Mouse (Mus musculus): ENCODE results near the gene Cyp2s1. TPM values are rescaled to one million over a fixed set of nuclear protein-coding genes. Genes with fewer than 3 reads are reported as not detected.
"Not testable (repeated sequence)": the region's sequence is repeated elsewhere in the genome, so short reads cannot be mapped to it uniquely, and the experiment has no call there.

Gene Cyp2s1
- polyA plus RNA-seq, 1 experiment from 2014 or later = 1.8 TPM

DNA sequence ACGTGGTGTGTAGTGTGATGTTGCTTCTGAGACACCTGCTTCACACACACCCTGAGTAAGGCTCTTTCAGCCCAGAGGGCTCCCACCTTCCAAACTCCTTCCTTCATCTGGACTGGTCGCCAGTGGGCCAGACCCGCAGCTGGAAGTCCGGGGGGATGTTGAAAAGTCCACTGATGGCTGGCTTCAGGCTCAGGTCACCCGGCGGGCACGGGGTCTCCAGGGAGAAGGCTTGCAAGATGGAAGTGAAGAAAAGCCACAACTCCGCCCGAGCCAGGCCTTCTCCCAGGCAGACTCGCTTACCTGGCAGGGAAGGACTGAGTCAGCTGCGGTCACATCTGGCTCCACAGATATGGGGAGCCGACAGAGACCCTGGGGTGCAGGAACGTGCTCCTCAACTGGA, 13.3 kb downstream of the Cyp2s1 start:
- H3K27me3 ChIP-seq = 0 out of 2 replicates have a peak, but pooled peaks cover 4% of the 10 kb centered on the region
- H3K4me3 ChIP-seq = no peak overlapping the region
- H3K4me1 ChIP-seq = peaks cover 9% of the 10 kb centered on the region; the same call in 1 of the 2 replicates
- WGBS = 73% methylated on average over 13 of the region's 13 CpGs
- H3K9ac ChIP-seq = no peak overlapping the region
- 0 out of 2 replicates have a peak, but pooled peaks cover 2% of the 10 kb centered on the region for H3K9me3 ChIP-seq (replicated peaks)
- H3K36me3 ChIP-seq = no peaks in the 10 kb centered on the region
- no peak overlapping the region for H3K4me2 ChIP-seq (replicated peaks)
- no peak overlapping the region for H3K27ac ChIP-seq
- ATAC-seq (ENCODE audit: low FRiP score) = no peak

DNA sequence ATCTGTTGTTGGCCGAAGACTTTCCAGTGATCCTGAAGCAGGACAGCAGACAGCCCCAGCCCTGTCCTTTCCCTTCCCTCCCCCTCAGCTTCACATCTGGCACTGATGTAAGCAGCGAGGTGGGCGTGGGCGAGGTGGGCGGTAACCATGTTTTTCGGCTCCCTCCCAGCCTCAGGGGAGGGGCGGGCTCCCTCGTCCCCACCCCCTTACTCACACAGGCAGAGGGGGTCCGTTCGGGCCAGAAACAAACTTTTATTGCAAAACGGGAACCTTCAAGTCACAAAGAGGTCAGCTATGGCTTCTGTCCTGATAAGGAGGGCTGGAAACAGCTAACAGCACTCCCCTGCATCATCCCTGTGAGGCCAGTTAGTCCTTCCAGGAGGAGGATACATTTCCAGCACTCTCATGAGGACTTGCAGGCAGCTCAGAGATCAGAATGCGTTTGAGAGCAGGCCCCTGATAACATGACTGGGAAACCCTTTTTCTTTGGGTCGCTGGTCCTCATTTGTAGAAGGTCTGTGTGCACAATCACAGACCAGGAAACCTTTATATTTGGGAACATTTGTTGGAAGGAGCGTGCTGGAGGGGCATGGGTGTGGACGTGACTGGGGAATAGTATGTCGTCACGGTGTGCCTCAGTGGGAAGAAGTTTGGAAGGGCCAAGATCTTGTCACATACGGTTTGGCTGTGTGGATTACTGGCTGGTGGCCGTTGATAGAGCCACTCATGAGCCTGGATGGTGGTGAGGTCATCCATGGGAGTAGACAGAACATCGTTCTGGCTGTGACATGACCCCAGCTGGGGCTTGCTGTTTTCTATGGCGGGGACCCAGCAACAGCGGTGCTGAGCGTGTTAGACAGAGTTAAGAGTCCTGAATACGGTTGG, 14.2 kb downstream of the Cyp2s1 start:
- Histone ChIP-seq H3K9me3 (replicated peaks) (0 out of 2 replicates have a peak, but pooled peaks cover 3% of the 10 kb centered on the region), H3K4me2 (replicated peaks) (peak overlapping the region; percentile 31), H3K4me1 (peaks cover 9% of the 10 kb centered on the region; the same call in 1 of the 2 replicates), H3K27me3 (0 out of 2 replicates have a peak, but pooled peaks cover 4% of the 10 kb centered on the region), H3K9ac (no peak overlapping the region), H3K27ac (no peak overlapping the region), H3K36me3 (no peaks in the 10 kb centered on the region), H3K4me3 (no peak overlapping the region)
- 30% methylated on average over 24 of the region's 24 CpGs for WGBS
- ATAC-seq (ENCODE audit: low FRiP score) = no peak

DNA sequence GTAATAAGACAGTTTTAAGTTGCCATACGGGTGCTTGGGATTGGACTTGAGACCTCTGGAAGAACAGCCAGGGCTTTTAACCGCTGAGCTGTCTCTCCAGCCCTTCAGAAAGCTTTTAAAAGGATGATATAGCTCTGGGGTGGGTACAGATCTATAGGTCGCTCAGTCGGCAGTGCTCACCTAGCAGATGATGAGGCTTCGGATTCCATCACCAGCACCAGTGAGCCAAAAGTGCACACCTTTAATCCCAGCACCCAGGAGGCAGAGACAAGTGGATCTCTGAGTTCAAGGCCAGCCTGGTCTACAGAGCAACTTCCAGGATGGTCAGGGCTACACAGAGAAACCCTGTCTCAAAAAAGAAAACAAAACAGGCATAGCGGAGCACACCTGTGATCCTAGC, 15.7 kb downstream of the Cyp2s1 start:
- no peaks in the 10 kb centered on the region for H3K36me3 ChIP-seq
- H3K4me1 ChIP-seq = peaks cover 9% of the 10 kb centered on the region; the same call in 1 of the 2 replicates
- H3K9me3 ChIP-seq (replicated peaks) = 0 out of 2 replicates have a peak, but pooled peaks cover 3% of the 10 kb centered on the region
- H3K4me3 ChIP-seq = no peak overlapping the region
- 91% methylated on average over 6 of the region's 6 CpGs for WGBS
- ATAC-seq (ENCODE audit: low FRiP score) = no peak
- H3K9ac ChIP-seq = no peak overlapping the region
- H3K4me2 ChIP-seq (replicated peaks) = no peak overlapping the region
- 0 out of 2 replicates have a peak, but pooled peaks cover 4% of the 10 kb centered on the region for H3K27me3 ChIP-seq
- no peak overlapping the region for H3K27ac ChIP-seq

DNA sequence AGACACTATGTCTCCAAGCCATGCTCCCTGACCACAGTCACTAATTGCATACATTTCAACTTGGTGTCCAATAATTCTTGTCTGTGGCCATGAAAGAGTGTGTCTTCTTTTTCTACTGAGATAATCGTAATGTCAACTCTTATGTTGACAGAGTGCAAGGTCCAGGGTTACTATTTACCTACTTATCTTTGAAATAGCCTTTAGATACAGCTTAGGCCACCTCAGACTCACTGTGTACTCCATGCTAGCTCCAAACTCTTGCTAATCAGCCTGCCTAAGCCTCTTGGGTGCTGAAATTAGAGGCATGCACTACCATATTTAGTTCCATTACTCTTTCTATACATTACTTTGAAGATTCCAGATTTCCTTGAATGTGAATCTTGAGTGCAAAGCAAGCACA, 17.3 kb downstream of the Cyp2s1 start:
- Histone ChIP-seq H3K9ac (no peak overlapping the region), H3K27ac (no peak overlapping the region), H3K27me3 (0 out of 2 replicates have a peak, but pooled peaks cover 4% of the 10 kb centered on the region), H3K4me1 (0 out of 2 replicates have a peak, but pooled peaks cover 5% of the 10 kb centered on the region), H3K36me3 (no peaks in the 10 kb centered on the region), H3K4me3 (no peak overlapping the region), H3K4me2 (replicated peaks) (no peak overlapping the region), H3K9me3 (replicated peaks) (0 out of 2 replicates have a peak, but pooled peaks cover 3% of the 10 kb centered on the region)
- WGBS = 91% methylated on average over 1 of the region's 1 CpGs
- ATAC-seq (ENCODE audit: low FRiP score) = no peak

DNA sequence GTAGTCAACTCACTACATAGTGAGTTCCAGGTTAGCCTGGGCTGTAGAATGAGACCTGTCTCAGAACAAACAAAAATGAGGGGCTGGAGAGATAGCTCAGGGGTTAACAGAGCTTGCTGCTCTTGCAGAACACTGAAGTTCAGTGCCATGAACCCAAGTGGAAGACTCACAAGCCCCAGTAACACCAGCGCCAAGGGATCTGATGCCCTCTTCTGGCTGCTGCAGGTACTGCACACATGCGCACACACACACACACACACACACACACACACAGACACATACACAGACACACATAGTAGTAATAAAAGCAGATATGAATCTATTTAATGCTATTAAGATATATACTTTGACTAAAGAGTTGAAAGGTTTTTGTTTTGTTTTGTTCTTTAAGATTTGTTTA, 18.2 kb downstream of the Cyp2s1 start:
- Histone ChIP-seq H3K9ac (no peak overlapping the region), H3K4me1 (0 out of 2 replicates have a peak, but pooled peaks cover 5% of the 10 kb centered on the region), H3K36me3 (no peaks in the 10 kb centered on the region), H3K27ac (no peak overlapping the region), H3K4me2 (replicated peaks) (no peak overlapping the region), H3K27me3 (0 out of 2 replicates have a peak, but pooled peaks cover 4% of the 10 kb centered on the region), H3K4me3 (no peak overlapping the region), H3K9me3 (replicated peaks) (0 out of 2 replicates have a peak, but pooled peaks cover 3% of the 10 kb centered on the region)
- WGBS = 90% methylated on average over 2 of the region's 2 CpGs
- ATAC-seq (ENCODE audit: low FRiP score) = no peak

DNA sequence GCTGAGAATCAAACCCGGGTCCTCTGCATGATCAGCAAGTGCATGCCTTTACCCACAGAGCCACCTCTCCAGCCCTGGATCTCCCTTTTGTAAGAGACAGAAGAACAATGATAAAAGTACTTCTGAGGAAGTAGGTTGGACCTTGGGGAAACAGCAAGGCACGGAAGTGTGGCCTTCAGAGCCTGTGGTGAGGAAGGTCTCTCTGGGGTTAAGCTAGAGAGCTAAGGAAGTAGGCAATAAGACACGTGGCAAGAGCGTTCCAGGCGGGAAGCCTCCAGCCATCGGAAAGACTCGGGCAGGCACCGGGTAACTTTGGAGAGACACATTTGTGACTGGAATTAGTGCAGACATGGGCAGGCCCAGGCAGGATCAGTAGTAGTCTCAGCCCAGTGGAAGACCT, 21.9 kb downstream of the Cyp2s1 start:
- H3K9ac ChIP-seq = no peak overlapping the region
- 0 out of 2 replicates have a peak, but pooled peaks cover 3% of the 10 kb centered on the region for H3K27me3 ChIP-seq
- H3K27ac ChIP-seq = no peak overlapping the region
- no peak for ATAC-seq (ENCODE audit: low FRiP score)
- no peak overlapping the region for H3K4me2 ChIP-seq (replicated peaks)
- no peaks in the 10 kb centered on the region for H3K4me1 ChIP-seq
- H3K36me3 ChIP-seq = no peaks in the 10 kb centered on the region
- H3K9me3 ChIP-seq (replicated peaks) = 0 out of 2 replicates have a peak, but pooled peaks cover 3% of the 10 kb centered on the region
- no peak overlapping the region for H3K4me3 ChIP-seq
- WGBS = 88% methylated on average over 8 of the region's 8 CpGs

DNA sequence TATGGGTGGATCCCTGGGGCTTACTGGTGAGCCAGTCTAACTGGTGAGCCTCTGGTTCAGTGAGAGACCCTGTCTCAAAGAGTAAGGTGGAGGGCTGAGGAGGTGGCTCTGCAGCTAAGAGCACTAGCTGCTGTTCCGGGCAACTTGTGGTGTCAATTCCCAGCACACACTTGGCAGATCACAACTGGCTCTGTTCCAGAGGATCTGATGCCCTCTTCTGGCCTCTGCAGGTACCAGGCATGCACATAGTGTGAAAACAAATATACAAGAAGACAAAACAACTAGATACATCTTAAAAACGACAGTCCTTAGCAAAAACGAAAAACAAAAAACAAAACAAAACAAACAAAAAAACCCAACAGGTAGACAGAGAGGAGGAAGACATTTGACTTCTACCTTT, 23.0 kb downstream of the Cyp2s1 start:
- H3K4me1 ChIP-seq = peaks cover 8% of the 10 kb centered on the region; the same call in 1 of the 2 replicates
- H3K27me3 ChIP-seq = 0 out of 2 replicates have a peak, but pooled peaks cover 3% of the 10 kb centered on the region
- H3K9me3 ChIP-seq (replicated peaks) = 0 out of 2 replicates have a peak, but pooled peaks cover 3% of the 10 kb centered on the region
- ATAC-seq (ENCODE audit: low FRiP score) = no peak
- no peak overlapping the region for H3K4me3 ChIP-seq
- H3K36me3 ChIP-seq = no peaks in the 10 kb centered on the region
- H3K9ac ChIP-seq = no peak overlapping the region
- WGBS = 59% methylated on average over 3 of the region's 3 CpGs
- H3K4me2 ChIP-seq (replicated peaks) = no peak overlapping the region
- no peak overlapping the region for H3K27ac ChIP-seq

DNA sequence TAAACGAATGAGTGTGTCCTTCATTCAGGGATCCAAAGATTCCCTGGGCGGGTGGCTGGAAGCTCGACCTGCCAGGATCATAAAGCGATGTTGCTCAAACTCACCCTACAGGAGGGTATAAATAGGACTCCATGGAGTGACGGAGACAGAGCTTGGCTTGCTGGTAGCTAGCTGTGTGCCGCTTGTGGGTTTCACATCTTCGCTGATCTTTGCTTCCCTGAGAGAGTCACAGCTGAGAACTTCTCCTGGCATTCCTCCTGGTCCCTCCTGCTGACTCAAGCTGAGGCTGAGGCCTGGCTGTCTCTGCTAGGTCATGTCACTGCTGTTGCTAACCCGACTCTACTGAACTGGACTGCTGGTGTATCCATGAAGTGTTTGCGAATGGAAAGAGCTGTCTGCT, 23.7 kb downstream of the Cyp2s1 start:
- ATAC-seq (ENCODE audit: low FRiP score); H3K4me2 ChIP-seq (replicated peaks): not testable (repeated sequence)
- 76% methylated on average over 9 of the region's 9 CpGs for WGBS

DNA sequence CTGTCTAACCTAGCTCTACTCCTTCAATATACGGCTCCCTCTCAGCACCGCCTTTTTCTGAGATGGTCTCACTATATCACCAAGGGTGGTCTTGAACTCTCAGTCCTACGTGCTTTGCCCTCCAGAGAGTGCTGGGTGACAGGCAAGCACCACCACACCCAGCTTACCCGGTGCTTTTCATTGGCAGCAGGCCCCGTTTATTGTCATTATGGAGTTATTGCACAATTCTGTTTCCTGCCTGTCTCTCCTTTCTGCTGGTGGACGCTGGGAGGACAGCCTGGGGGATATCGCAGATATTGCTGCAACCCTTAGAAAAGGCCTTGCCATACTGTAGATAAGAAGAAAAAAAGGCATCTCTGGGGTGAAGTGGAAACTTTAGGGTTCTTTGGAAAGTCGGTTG, 26.1 kb downstream of the Cyp2s1 start:
- no peak for ATAC-seq (ENCODE audit: low FRiP score)
- 0 out of 2 replicates have a peak, but pooled peaks cover 3% of the 10 kb centered on the region for H3K27me3 ChIP-seq
- no peak overlapping the region for H3K9ac ChIP-seq
- no peak overlapping the region for H3K4me2 ChIP-seq (replicated peaks)
- H3K4me3 ChIP-seq = no peak overlapping the region
- no peak overlapping the region for H3K27ac ChIP-seq
- H3K36me3 ChIP-seq = no peaks in the 10 kb centered on the region
- peaks cover 23% of the 10 kb centered on the region for H3K4me1 ChIP-seq
- no peaks in the 10 kb centered on the region for H3K9me3 ChIP-seq (replicated peaks)
- WGBS = 75% methylated on average over 8 of the region's 8 CpGs

More for the DNA sequence above, 23.7 kb downstream of the Cyp2s1 start:
- peaks cover 14% of the 10 kb centered on the region for H3K4me1 ChIP-seq
- H3K9me3 ChIP-seq (replicated peaks); H3K27ac ChIP-seq; H3K36me3 ChIP-seq; H3K4me3 ChIP-seq; H3K27me3 ChIP-seq; H3K9ac ChIP-seq: not testable (repeated sequence)

DNA sequence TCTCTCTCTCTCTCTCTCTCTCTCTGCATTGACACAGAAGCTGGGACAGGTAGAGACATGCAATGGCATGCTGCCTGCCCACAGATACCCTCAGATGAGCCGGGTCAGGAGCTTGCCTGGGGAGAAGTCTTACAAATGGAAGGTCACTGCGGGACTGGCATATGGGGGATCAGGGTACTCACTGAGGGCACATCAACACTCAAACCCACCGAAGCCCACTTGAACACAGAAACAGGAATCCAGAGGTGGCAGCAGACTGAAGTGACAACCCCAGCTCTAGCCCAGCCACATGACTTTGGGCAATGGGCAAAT, 27.6 kb downstream of the Cyp2s1 start:
- Histone ChIP-seq H3K4me1 (peaks cover 23% of the 10 kb centered on the region), H3K9me3 (replicated peaks) (no peaks in the 10 kb centered on the region), H3K4me2 (replicated peaks) (peak overlapping the region; percentile 77), H3K36me3 (no peaks in the 10 kb centered on the region), H3K4me3 (peak overlapping the region; percentile 43), H3K27ac (no peak overlapping the region), H3K9ac (peak overlapping the region; percentile 63), H3K27me3 (0 out of 2 replicates have a peak, but pooled peaks cover 3% of the 10 kb centered on the region)
- no peak for ATAC-seq (ENCODE audit: low FRiP score)
- 35% methylated on average over 3 of the region's 3 CpGs for WGBS

DNA sequence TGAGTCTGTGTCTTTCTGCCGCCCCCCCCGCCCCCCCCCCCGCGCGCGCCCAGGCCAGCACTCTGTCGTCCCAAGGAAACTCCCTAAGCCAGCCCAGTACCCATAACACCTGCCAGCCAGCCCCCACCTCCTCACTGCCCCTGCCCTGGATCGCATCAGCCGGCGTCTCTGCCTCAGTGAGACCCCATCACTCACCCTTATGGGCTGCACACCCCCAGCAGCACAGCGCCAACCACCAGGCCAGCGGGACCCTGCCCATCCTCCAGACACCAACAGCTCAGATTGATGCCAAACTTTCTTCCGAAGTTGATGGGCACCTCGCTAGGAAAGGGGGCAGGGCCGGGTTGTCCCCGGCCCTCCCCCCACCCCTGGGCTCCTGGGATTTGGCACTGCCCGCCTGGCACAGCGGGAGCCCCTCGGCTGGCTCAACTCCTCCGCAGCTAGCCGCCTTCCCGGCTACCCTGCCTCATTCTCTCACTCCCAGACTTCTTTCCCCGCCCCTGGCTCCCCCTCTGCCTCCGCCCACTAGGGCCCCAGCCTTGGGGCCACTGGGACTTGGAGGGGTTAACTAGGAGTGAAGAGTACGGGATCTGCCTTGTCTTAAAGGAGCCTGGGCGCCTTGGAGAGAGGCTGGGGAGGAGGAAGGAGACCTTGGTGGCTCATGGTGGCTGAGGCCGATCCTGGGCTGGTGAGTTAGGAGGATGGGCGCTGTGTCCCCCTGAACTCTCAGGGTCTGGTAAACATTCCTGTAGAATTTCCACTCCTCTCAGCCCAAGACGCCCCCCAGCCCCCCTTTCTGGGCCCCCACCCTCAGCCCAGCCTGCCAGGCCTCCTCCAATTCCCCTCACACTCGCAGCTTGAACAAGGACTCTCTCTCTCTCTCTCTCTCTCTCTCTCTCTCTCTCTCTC, 28.2 kb downstream of the Cyp2s1 start, which contains the start of gene Axl:
Axl (minus strand) TSS at position 486 of the 909 bp plus-strand sequence.
- H3K9ac ChIP-seq = peak within 1 kb of the TSS; percentile 63
- 0 out of 2 replicates have a peak, but pooled peaks cover 3% of the 10 kb centered on the region for H3K27me3 ChIP-seq
- peaks cover 23% of the 10 kb centered on the region for H3K4me1 ChIP-seq
- peak within 1 kb of the TSS; percentile 77 for H3K4me2 ChIP-seq (replicated peaks)
- no peaks in the 10 kb centered on the region for H3K36me3 ChIP-seq
- peak within 1 kb of the TSS; percentile 43 for H3K4me3 ChIP-seq
- peak within 1 kb of the TSS; percentile 44 for H3K27ac ChIP-seq
- H3K9me3 ChIP-seq (replicated peaks) = no peaks in the 10 kb centered on the region
- peak; percentile 85 for ATAC-seq (ENCODE audit: low FRiP score)
- 2% methylated on average over 25 of the region's 30 CpGs for WGBS
